18 mouse cellular contexts compared by ENCODE assay signal in the genomic region with DNA sequence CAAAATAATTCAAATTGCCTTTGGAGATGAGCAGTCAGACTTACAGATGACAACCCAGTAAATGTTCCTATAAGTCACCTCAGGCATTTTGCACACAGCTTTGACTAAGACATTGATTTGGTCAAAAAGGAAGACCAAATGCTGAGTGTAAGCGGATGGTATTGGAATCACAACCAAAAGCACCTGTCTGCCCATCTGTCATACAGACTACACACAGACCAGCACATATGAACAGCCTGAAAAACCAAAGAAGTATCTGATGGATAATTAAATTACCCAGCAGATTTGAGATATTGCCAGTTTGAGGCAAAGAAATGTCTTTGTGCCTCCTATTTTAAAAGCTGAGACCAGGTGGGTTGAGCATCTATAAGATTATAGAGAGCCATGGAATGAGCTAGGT.
"Had no signal": no experiment of that assay in that cellular context is flagged by ENCODE, and none has a peak within 500 bp of the region (broad histone marks: within the 10 kb centered on the region; RNA-seq: fewer than 3 reads in every experiment).

No protein-coding gene starts in this region.

- H3K9ac ChIP-seq: limb, embryonic 12.5 days; limb, embryonic 15.5 days; liver, embryonic 14.5 days; liver, postnatal 0 days; lung, embryonic 14.5 days; midbrain, embryonic 12.5 days; midbrain, embryonic 15.5 days; neural tube, embryonic 12.5 days; neural tube, embryonic 15.5 days had no signal

- DNase-seq: left cerebral cortex, postnatal 4 days; liver, postnatal 0 days; right cerebral cortex, adult 18-20 months; right cerebral cortex, postnatal 14 days; right cerebral cortex, postnatal 4 days; thymus, adult 2 months; thymus, postnatal 14 days; thymus, postnatal 4 days had no signal

- H3K4me2 ChIP-seq: limb, embryonic 12.5 days; limb, embryonic 15.5 days; lung, embryonic 14.5 days; midbrain, embryonic 12.5 days; midbrain, embryonic 15.5 days; neural tube, embryonic 12.5 days; neural tube, embryonic 15.5 days had no signal

- ATAC-seq: midbrain, embryonic 15.5 days had no signal

- H3K27me3 ChIP-seq: midbrain, embryonic 12.5 days; midbrain, embryonic 15.5 days; neural tube, embryonic 12.5 days; neural tube, embryonic 15.5 days had no signal

- H3K9me3 ChIP-seq: limb, embryonic 12.5 days; limb, embryonic 15.5 days; midbrain, embryonic 12.5 days; midbrain, embryonic 15.5 days; neural tube, embryonic 12.5 days; neural tube, embryonic 15.5 days had no signal

- H3K4me3 ChIP-seq: limb, embryonic 12.5 days; limb, embryonic 15.5 days; midbrain, embryonic 12.5 days; midbrain, embryonic 15.5 days; neural tube, embryonic 12.5 days; neural tube, embryonic 15.5 days had no signal

- H3K27ac ChIP-seq: limb, embryonic 12.5 days; limb, embryonic 15.5 days; liver, embryonic 14.5 days; macrophage; midbrain, embryonic 12.5 days; midbrain, embryonic 15.5 days; neural tube, embryonic 12.5 days; neural tube, embryonic 15.5 days; stomach, postnatal 0 days had no signal

- H3K4me1 ChIP-seq: midbrain, embryonic 12.5 days; midbrain, embryonic 15.5 days; neural tube, embryonic 12.5 days had no signal

- H3K36me3 ChIP-seq: limb, embryonic 12.5 days; limb, embryonic 15.5 days; midbrain, embryonic 12.5 days; midbrain, embryonic 15.5 days; neural tube, embryonic 12.5 days; neural tube, embryonic 15.5 days had no signal
